Mouse (Mus musculus) liver, embryonic 13.5 days (tissue): Measurements from ENCODE around the gene Gys1. TPM values are rescaled to one million over a fixed set of nuclear protein-coding genes. Genes with fewer than 3 reads are reported as not detected.

ENCODE experiments used
- ATAC-seq: fragments of 200-750 bp; cut with Nextera tagmentation; 2 replicates; pipeline ENCODE4 v1.8.0; 2017; ENCODE audit warnings: low read depth, mild to moderate bottlenecking, moderate number of reproducible peaks, moderate library complexity
- DNase-seq: peaks from one replicate; pipeline ENCODE4 v3.0.0; 2022
- H3K27ac ChIP-seq: fragments of 300-500 bp; sonication (generic); 2 replicates; pipeline ENCODE4 v1.5.1; 2015; ENCODE audit warnings: moderate library complexity, mild to moderate bottlenecking, inconsistent platforms
- H3K27me3 ChIP-seq: fragments of 300-500 bp; sonication (generic); 2 replicates; pipeline ENCODE4 v1.6.1; 2015; ENCODE audit warnings: mild to moderate bottlenecking, inconsistent platforms
- H3K36me3 ChIP-seq: fragments of 300-500 bp; sonication (generic); 2 replicates; pipeline ENCODE4 v1.6.1; 2015; ENCODE audit warnings: mild to moderate bottlenecking, inconsistent platforms
- H3K4me1 ChIP-seq: fragments of 300-500 bp; sonication (generic); replicated peaks from 2 replicates; pipeline ENCODE4 v1.6.1; 2015; ENCODE audit warnings: inconsistent platforms
- H3K4me2 ChIP-seq: fragments of 300-500 bp; sonication (generic); 2 replicates; pipeline ENCODE4 v1.6.1; 2015; ENCODE audit warnings: inconsistent platforms, mild to moderate bottlenecking, moderate library complexity
- H3K4me3 ChIP-seq: fragments of 300-500 bp; sonication (generic); replicated peaks from 2 replicates; pipeline ENCODE4 v1.5.1; 2015; ENCODE audit warnings: mild to moderate bottlenecking, inconsistent platforms
- H3K9ac ChIP-seq: fragments of 300-500 bp; sonication (generic); 2 replicates; pipeline ENCODE4 v1.6.1; 2015; ENCODE audit warnings: mild to moderate bottlenecking, inconsistent platforms
- H3K9me3 ChIP-seq: fragments of 300-500 bp; sonication (generic); replicated peaks from 2 replicates; pipeline ENCODE4 v1.6.1; 2016; ENCODE audit warnings: inconsistent platforms
- WGBS: fragments of 180-500 bp; shearing (Covaris S2); methylation state at CpG from one replicate; pipeline ENCODE4 v1.1.7; 2015; ENCODE audit not compliant: insufficient replicate concordance; 5-methylcytosine and 5-hydroxymethylcytosine counted together
- polyA plus RNA-seq: library from polyadenylated mRNA; unstranded; fragments of >200 nt; fragmentation: Nextera tagmentation; extraction: Ambion mirVana; gene quantifications from 2 replicates; pipeline ENCODE4 v1.2.1, GENCODE M21; 2015

The Gys1 gene
- polyA plus RNA-seq, 1 experiment from 2014 or later, result 4.1 TPM

DNA sequence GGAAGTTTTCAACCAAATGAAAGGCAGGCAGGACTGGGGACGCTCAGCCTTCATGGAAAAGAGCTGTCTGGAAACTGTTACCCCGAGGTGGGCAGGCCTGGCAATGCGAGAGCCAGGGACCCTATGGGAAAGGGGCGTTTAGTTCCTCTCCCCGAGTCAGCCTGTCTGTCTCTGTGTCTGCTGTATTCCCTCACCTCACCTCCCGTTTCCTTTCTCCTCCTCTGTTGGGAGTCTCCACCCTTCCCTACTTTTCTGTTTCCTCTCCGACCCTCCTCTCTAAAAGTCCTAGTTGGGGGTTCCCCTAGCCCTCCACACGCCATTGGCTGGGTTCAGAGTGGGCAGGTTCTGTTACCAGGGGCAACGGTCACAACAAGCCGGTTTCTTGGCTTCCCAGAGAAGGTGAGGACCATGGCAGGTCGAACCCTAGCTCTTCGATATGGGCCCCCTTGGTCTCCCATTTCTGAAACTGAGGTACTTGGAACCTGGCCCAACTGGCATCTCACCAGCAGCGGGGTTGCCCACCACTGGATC, 16.6 kb upstream of the Gys1 start:
- H3K4me1 ChIP-seq, result peaks cover 25% of the 10 kb centered on the region
- H3K27ac ChIP-seq, result no peak overlapping the region
- H3K4me3 ChIP-seq, result no peak overlapping the region
- H3K9ac ChIP-seq, result no peak overlapping the region
- ATAC-seq (no peak), DNase-seq (no peak)
- no peak overlapping the region for H3K4me2 ChIP-seq
- H3K36me3 ChIP-seq, result peaks cover 27% of the 10 kb centered on the region
- H3K27me3 ChIP-seq, result peaks cover 83% of the 10 kb centered on the region
- WGBS, result 7% methylated on average over 13 of the region's 13 CpGs
- no peaks in the 10 kb centered on the region for H3K9me3 ChIP-seq

GRCm38 (mm10) chr7:45419859-45420614, 14.6 kb upstream of the Gys1 start:
- Histone ChIP-seq H3K27ac (no peak overlapping the region), H3K9me3 (no peaks in the 10 kb centered on the region), H3K27me3 (peaks cover 63% of the 10 kb centered on the region), H3K9ac (no peak overlapping the region), H3K4me3 (no peak overlapping the region), H3K4me2 (no peak overlapping the region), H3K36me3 (peaks cover 47% of the 10 kb centered on the region), H3K4me1 (peaks cover 9% of the 10 kb centered on the region)
- DNase-seq (no peak), ATAC-seq (no peak; the same call in 1 of the 2 replicates)
- 29% methylated on average over 27 of the region's 27 CpGs for WGBS

- no peak within 1 kb of the TSS for H3K4me3 ChIP-seq
- no peak within 1 kb of the TSS for H3K9ac ChIP-seq
- ATAC-seq (no peak), DNase-seq (no peak)
- H3K4me2 ChIP-seq, result no peak within 1 kb of the TSS
- peaks cover 58% of the 10 kb centered on the region for H3K27me3 ChIP-seq
- peaks cover 52% of the 10 kb centered on the region for H3K36me3 ChIP-seq
- H3K4me1 ChIP-seq, result peaks cover 4% of the 10 kb centered on the region
- WGBS, result 61% methylated on average over 6 of the region's 6 CpGs
- no peak within 1 kb of the TSS for H3K27ac ChIP-seq
- no peaks in the 10 kb centered on the region for H3K9me3 ChIP-seq
Measured at GRCm38 (mm10) chr7:45420615-45420919, 14.1 kb upstream of the Gys1 start, which contains the start of gene Lhb. TSS of gene Lhb (plus strand) at chr7:45420820.

DNA sequence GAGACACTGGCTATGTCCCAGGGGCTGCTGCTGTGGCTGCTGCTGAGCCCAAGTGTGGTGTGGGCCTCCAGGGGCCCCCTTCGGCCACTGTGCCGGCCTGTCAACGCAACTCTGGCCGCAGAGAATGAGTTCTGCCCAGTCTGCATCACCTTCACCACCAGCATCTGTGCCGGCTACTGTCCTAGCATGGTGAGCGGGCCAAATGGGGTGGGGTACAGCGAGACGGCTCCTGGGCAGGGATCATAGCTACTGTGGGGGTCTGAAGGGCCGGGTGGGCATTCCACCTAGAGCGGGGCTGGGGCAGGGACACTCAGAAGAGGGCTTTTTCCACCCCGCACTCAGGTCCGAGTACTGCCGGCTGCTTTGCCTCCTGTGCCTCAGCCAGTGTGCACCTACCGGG, 13.4 kb upstream of the Gys1 start:
- 91% methylated on average over 14 of the region's 14 CpGs for WGBS

GRCm38 (mm10) chr7:45426556-45426955, 8.1 kb upstream of the Gys1 start:
- H3K9me3 ChIP-seq, result no peaks in the 10 kb centered on the region
- H3K9ac ChIP-seq, result no peak overlapping the region
- WGBS, result 83% methylated on average over 8 of the region's 8 CpGs
- DNase-seq, result no peak
- H3K4me1 ChIP-seq, result peaks cover 9% of the 10 kb centered on the region
- no peak overlapping the region for H3K27ac ChIP-seq
- H3K36me3 ChIP-seq, result peaks cover 93% of the 10 kb centered on the region
- H3K4me2 ChIP-seq, result no peak overlapping the region
- ATAC-seq, result no peak
- H3K27me3 ChIP-seq, result no peaks in the 10 kb centered on the region
- no peak overlapping the region for H3K4me3 ChIP-seq

More for the DNA sequence above, 13.4 kb upstream of the Gys1 start:
- Histone ChIP-seq H3K4me2 (no peak overlapping the region), H3K27ac (no peak overlapping the region), H3K4me3 (no peak overlapping the region), H3K4me1 (no peaks in the 10 kb centered on the region; the same call in 1 of the 2 replicates), H3K9me3 (no peaks in the 10 kb centered on the region), H3K9ac (no peak overlapping the region), H3K36me3 (peaks cover 57% of the 10 kb centered on the region), H3K27me3 (peaks cover 51% of the 10 kb centered on the region)
- ATAC-seq (no peak), DNase-seq (no peak)

- Histone ChIP-seq H3K9me3 (no peaks in the 10 kb centered on the region), H3K4me1 (peaks cover 52% of the 10 kb centered on the region), H3K27me3 (no peaks in the 10 kb centered on the region), H3K27ac (peak overlapping the region; percentile 86), H3K4me3 (peak overlapping the region; percentile 74), H3K36me3 (peaks cover 35% of the 10 kb centered on the region), H3K9ac (peak overlapping the region; percentile 86), H3K4me2 (peak overlapping the region; percentile 95)
- WGBS, result 1% methylated on average over 7 of the region's 7 CpGs
- ATAC-seq, result no peak
- no peak for DNase-seq
Measured at GRCm38 (mm10) chr7:45433835-45434202, 825 bp upstream of the Gys1 start.

GRCm38 (mm10) chr7:45435038-45435437, 394 bp downstream of the Gys1 start:
- Histone ChIP-seq H3K9ac (peak overlapping the region; percentile 78), H3K9me3 (no peaks in the 10 kb centered on the region), H3K27ac (peak overlapping the region; percentile 6; the same call in 1 of the 2 replicates), H3K36me3 (peaks cover 23% of the 10 kb centered on the region), H3K27me3 (no peaks in the 10 kb centered on the region), H3K4me1 (peaks cover 52% of the 10 kb centered on the region), H3K4me2 (peak overlapping the region; percentile 95), H3K4me3 (peak overlapping the region; percentile 62)
- ATAC-seq, result no peak
- no peak for DNase-seq
- 7% methylated on average over 16 of the region's 16 CpGs for WGBS

- WGBS, result 77% methylated on average over 5 of the region's 5 CpGs
- Histone ChIP-seq H3K9me3 (no peaks in the 10 kb centered on the region), H3K27me3 (no peaks in the 10 kb centered on the region), H3K4me3 (no peak overlapping the region), H3K36me3 (peaks cover 11% of the 10 kb centered on the region), H3K27ac (no peak overlapping the region), H3K4me1 (peaks cover 44% of the 10 kb centered on the region), H3K4me2 (no peak overlapping the region), H3K9ac (no peak overlapping the region; the same call in 1 of the 2 replicates)
- ATAC-seq, result no peak
- DNase-seq, result no peak
Measured at GRCm38 (mm10) chr7:45436444-45436843, 1.8 kb downstream of the Gys1 start.

GRCm38 (mm10) chr7:45437046-45437445, 2.4 kb downstream of the Gys1 start:
- WGBS, result 36% methylated on average over 6 of the region's 6 CpGs
- Histone ChIP-seq H3K9me3 (no peaks in the 10 kb centered on the region), H3K27me3 (no peaks in the 10 kb centered on the region), H3K4me2 (no peak overlapping the region), H3K4me1 (peaks cover 44% of the 10 kb centered on the region), H3K36me3 (peaks cover 5% of the 10 kb centered on the region; the same call in 1 of the 2 replicates), H3K9ac (no peak overlapping the region), H3K4me3 (no peak overlapping the region), H3K27ac (no peak overlapping the region)
- ATAC-seq (no peak), DNase-seq (no peak)

DNA sequence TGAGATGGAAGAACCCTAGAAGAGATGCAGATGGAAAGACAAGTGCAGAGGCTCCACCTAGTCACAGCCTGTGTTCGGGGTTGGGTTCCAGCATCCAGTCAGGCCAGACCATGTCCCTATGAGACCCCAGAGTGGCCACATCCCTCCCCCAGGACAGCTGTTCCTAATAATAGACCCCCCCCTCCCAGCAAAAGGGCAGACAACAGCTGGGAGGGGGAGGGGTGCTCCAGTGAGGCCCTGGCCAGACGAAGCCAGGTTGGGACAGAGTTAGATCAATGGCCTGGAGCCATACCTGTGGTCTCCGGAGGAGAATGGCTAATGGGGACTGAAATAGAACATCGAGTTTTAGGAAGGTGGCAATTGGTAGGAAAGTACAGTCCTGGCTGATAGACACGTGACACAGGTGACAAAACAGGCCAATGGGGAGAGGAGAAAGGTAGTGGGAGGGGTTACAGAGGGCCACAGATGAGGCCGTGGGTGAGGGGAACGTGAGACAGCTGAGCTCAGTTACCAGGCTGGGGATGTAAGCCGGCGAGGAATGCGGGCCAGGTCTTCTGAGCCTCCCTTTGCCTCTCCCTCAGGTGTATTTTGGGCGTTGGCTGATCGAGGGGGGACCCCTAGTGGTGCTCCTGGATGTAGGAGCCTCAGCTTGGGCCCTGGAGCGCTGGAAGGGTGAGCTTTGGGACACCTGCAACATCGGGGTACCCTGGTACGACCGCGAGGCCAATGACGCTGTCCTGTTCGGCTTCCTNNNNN, 3.1 kb downstream of the Gys1 start, which contains the start of gene Ruvbl2:
Gene Ruvbl2, minus strand, starts transcription at position 576 of the 756 bp plus-strand sequence.
- ATAC-seq (no peak), DNase-seq (no peak)
- Histone ChIP-seq H3K27ac (no peak within 1 kb of the TSS), H3K4me2 (0 out of 2 replicates have a peak within 1 kb of the TSS, but pooled peaks have one; percentile 6), H3K9me3 (no peaks in the 10 kb centered on the region), H3K4me3 (no peak within 1 kb of the TSS), H3K27me3 (no peaks in the 10 kb centered on the region), H3K36me3 (0 out of 2 replicates have a peak, but pooled peaks cover 3% of the 10 kb centered on the region), H3K4me1 (peaks cover 38% of the 10 kb centered on the region), H3K9ac (no peak within 1 kb of the TSS)
- WGBS, result 43% methylated on average over 19 of the region's 19 CpGs
